Mouse (Mus musculus) forebrain, embryonic 15.5 days (tissue): Measurements from ENCODE around the gene Gm10271. TPM values are rescaled to one million over a fixed set of nuclear protein-coding genes. Genes with fewer than 3 reads are reported as not detected.

Experiments used
- ATAC-seq: fragments of 200-750 bp; cut with Nextera tagmentation; replicated peaks from 2 replicates; pipeline ENCODE4 v1.8.0; 2017; ENCODE audit warnings: mild to moderate bottlenecking, moderate TSS enrichment, moderate library complexity
- H3K27ac ChIP-seq: fragments of 300-500 bp; sonication (generic); replicated peaks from 2 replicates; pipeline ENCODE4 v1.5.1; 2015; ENCODE audit warnings: mild to moderate bottlenecking, inconsistent platforms
- H3K27me3 ChIP-seq: fragments of 300-500 bp; sonication (generic); 2 replicates; pipeline ENCODE4 v1.6.1; 2015; ENCODE audit warnings: inconsistent platforms
- H3K36me3 ChIP-seq: fragments of 300-500 bp; sonication (generic); 2 replicates; pipeline ENCODE4 v1.6.1; 2015; ENCODE audit warnings: mild to moderate bottlenecking, inconsistent platforms
- H3K4me1 ChIP-seq: fragments of 300-500 bp; sonication (generic); 2 replicates; pipeline ENCODE4 v1.6.1; 2015; ENCODE audit warnings: inconsistent platforms
- H3K4me2 ChIP-seq: fragments of 300-500 bp; sonication (generic); replicated peaks from 2 replicates; pipeline ENCODE4 v1.6.1; 2015; ENCODE audit warnings: mild to moderate bottlenecking, inconsistent platforms
- H3K4me3 ChIP-seq: fragments of 300-500 bp; sonication (generic); 2 replicates; pipeline ENCODE4 v1.5.1; 2015; ENCODE audit warnings: mild to moderate bottlenecking, inconsistent platforms
- H3K9ac ChIP-seq: fragments of 300-500 bp; sonication (generic); replicated peaks from 2 replicates; pipeline ENCODE4 v1.6.1; 2015; ENCODE audit warnings: mild to moderate bottlenecking, inconsistent platforms
- H3K9me3 ChIP-seq: fragments of 300-500 bp; sonication (generic); 2 replicates; pipeline ENCODE4 v1.6.1; 2016; ENCODE audit warnings: inconsistent platforms
- WGBS: fragments of 180-500 bp; shearing (Covaris S2); methylation state at CpG from one replicate; pipeline ENCODE4 v1.1.7; 2015; ENCODE audit warnings: mixed read lengths; 5-methylcytosine and 5-hydroxymethylcytosine counted together
- polyA plus RNA-seq: library from polyadenylated mRNA; unstranded; fragments of >200 nt; fragmentation: Nextera tagmentation; extraction: Ambion mirVana; gene quantifications from 2 replicates; pipeline ENCODE4 v1.2.1, GENCODE M21; 2015

Gene Gm10271
- polyA plus RNA-seq, 1 experiment from 2014 or later = not detected

- H3K4me2 ChIP-seq = no peak overlapping the region
- no peaks in the 10 kb centered on the region for H3K9me3 ChIP-seq
- no peak for ATAC-seq
- WGBS = 83% methylated on average over 4 of the region's 4 CpGs
- H3K36me3 ChIP-seq = no peaks in the 10 kb centered on the region
- H3K4me3 ChIP-seq = no peak overlapping the region
- no peak overlapping the region for H3K9ac ChIP-seq
- no peak overlapping the region for H3K27ac ChIP-seq
- no peaks in the 10 kb centered on the region for H3K27me3 ChIP-seq
- H3K4me1 ChIP-seq = no peaks in the 10 kb centered on the region
These were observed 3.7 kb downstream of the Gm10271 start for GRCm38 (mm10) chr10:116968741-116969140.

- no peaks in the 10 kb centered on the region for H3K9me3 ChIP-seq
- H3K4me3 ChIP-seq = no peak overlapping the region
- WGBS = 81% methylated on average over 6 of the region's 6 CpGs
- ATAC-seq = no peak
- H3K4me1 ChIP-seq = no peaks in the 10 kb centered on the region
- no peaks in the 10 kb centered on the region for H3K36me3 ChIP-seq
- H3K9ac ChIP-seq = no peak overlapping the region
- no peak overlapping the region for H3K27ac ChIP-seq
- no peak overlapping the region for H3K4me2 ChIP-seq
- H3K27me3 ChIP-seq = no peaks in the 10 kb centered on the region
These were observed 6.3 kb downstream of the Gm10271 start for GRCm38 (mm10) chr10:116966065-116966464.

GRCm38 (mm10) chr10:116965297-116965696, 7.1 kb downstream of the Gm10271 start:
- Histone ChIP-seq H3K4me1 (no peaks in the 10 kb centered on the region), H3K4me3 (no peak overlapping the region), H3K9me3 (no peaks in the 10 kb centered on the region), H3K36me3 (no peaks in the 10 kb centered on the region), H3K27ac (no peak overlapping the region), H3K9ac (no peak overlapping the region), H3K27me3 (no peaks in the 10 kb centered on the region), H3K4me2 (no peak overlapping the region)
- 83% methylated on average over 5 of the region's 5 CpGs for WGBS
- no peak for ATAC-seq

GRCm38 (mm10) chr10:116964571-116964970, 7.8 kb downstream of the Gm10271 start:
- Histone ChIP-seq H3K9me3 (no peaks in the 10 kb centered on the region), H3K4me2 (no peak overlapping the region), H3K4me1 (no peaks in the 10 kb centered on the region), H3K27ac (no peak overlapping the region), H3K27me3 (no peaks in the 10 kb centered on the region), H3K9ac (no peak overlapping the region), H3K4me3 (no peak overlapping the region), H3K36me3 (no peaks in the 10 kb centered on the region)
- no peak for ATAC-seq
- 86% methylated on average over 4 of the region's 4 CpGs for WGBS

- 85% methylated on average over 11 of the region's 11 CpGs for WGBS
- Histone ChIP-seq H3K4me1 (no peaks in the 10 kb centered on the region), H3K4me3 (no peak overlapping the region), H3K9ac (no peak overlapping the region), H3K4me2 (no peak overlapping the region), H3K9me3 (no peaks in the 10 kb centered on the region), H3K27ac (no peak overlapping the region), H3K27me3 (no peaks in the 10 kb centered on the region), H3K36me3 (no peaks in the 10 kb centered on the region)
- no peak for ATAC-seq
These were observed 8.3 kb downstream of the Gm10271 start for GRCm38 (mm10) chr10:116964084-116964483.

- no peaks in the 10 kb centered on the region for H3K27me3 ChIP-seq
- H3K36me3 ChIP-seq = no peaks in the 10 kb centered on the region
- H3K9ac ChIP-seq = no peak overlapping the region
- ATAC-seq = no peak
- no peak overlapping the region for H3K27ac ChIP-seq
- no peak overlapping the region for H3K4me3 ChIP-seq
- no peak overlapping the region for H3K4me2 ChIP-seq
- no peaks in the 10 kb centered on the region for H3K9me3 ChIP-seq
- 60% methylated on average over 17 of the region's 17 CpGs for WGBS
- H3K4me1 ChIP-seq = no peaks in the 10 kb centered on the region
These were observed 9.6 kb downstream of the Gm10271 start for GRCm38 (mm10) chr10:116962803-116963202.

GRCm38 (mm10) chr10:116962152-116962551, 10.3 kb downstream of the Gm10271 start:
- Histone ChIP-seq H3K9me3 (no peaks in the 10 kb centered on the region), H3K4me2 (no peak overlapping the region), H3K27me3 (no peaks in the 10 kb centered on the region), H3K4me3 (no peak overlapping the region), H3K36me3 (no peaks in the 10 kb centered on the region), H3K27ac (no peak overlapping the region), H3K9ac (no peak overlapping the region), H3K4me1 (no peaks in the 10 kb centered on the region)
- WGBS = 84% methylated on average over 14 of the region's 14 CpGs
- ATAC-seq = no peak

- H3K9ac ChIP-seq = no peak overlapping the region
- no peaks in the 10 kb centered on the region for H3K9me3 ChIP-seq
- no peaks in the 10 kb centered on the region for H3K27me3 ChIP-seq
- no peak overlapping the region for H3K4me3 ChIP-seq
- no peak for ATAC-seq
- H3K36me3 ChIP-seq = no peaks in the 10 kb centered on the region
- H3K4me2 ChIP-seq = no peak overlapping the region
- H3K4me1 ChIP-seq = no peaks in the 10 kb centered on the region
- H3K27ac ChIP-seq = no peak overlapping the region
- WGBS = 58% methylated on average over 5 of the region's 5 CpGs
These were observed 14.4 kb downstream of the Gm10271 start for GRCm38 (mm10) chr10:116957867-116958551.

- H3K4me2 ChIP-seq = no peak overlapping the region
- no peak overlapping the region for H3K4me3 ChIP-seq
- no peak overlapping the region for H3K27ac ChIP-seq
- no peaks in the 10 kb centered on the region for H3K4me1 ChIP-seq
- H3K36me3 ChIP-seq = no peaks in the 10 kb centered on the region
- no peaks in the 10 kb centered on the region for H3K27me3 ChIP-seq
- ATAC-seq = no peak
- no peak overlapping the region for H3K9ac ChIP-seq
- no peaks in the 10 kb centered on the region for H3K9me3 ChIP-seq
- WGBS = 90% methylated on average over 11 of the region's 11 CpGs
These were observed 15.8 kb downstream of the Gm10271 start for GRCm38 (mm10) chr10:116956483-116957158.

GRCm38 (mm10) chr10:116955191-116955590, 17.2 kb downstream of the Gm10271 start:
- Histone ChIP-seq H3K9me3 (no peaks in the 10 kb centered on the region), H3K4me3 (no peak overlapping the region), H3K36me3 (no peaks in the 10 kb centered on the region), H3K27me3 (no peaks in the 10 kb centered on the region), H3K4me2 (no peak overlapping the region), H3K9ac (no peak overlapping the region), H3K4me1 (0 out of 2 replicates have a peak, but pooled peaks cover 2% of the 10 kb centered on the region), H3K27ac (no peak overlapping the region)
- WGBS = 97% methylated on average over 6 of the region's 6 CpGs
- no peak for ATAC-seq

GRCm38 (mm10) chr10:116950886-116951285, 21.5 kb downstream of the Gm10271 start:
- ATAC-seq = no peak
- WGBS = 29% methylated on average over 5 of the region's 5 CpGs
- H3K27me3 ChIP-seq = no peaks in the 10 kb centered on the region
- no peaks in the 10 kb centered on the region for H3K36me3 ChIP-seq
- no peak overlapping the region for H3K9ac ChIP-seq
- peak overlapping the region; percentile 41 for H3K4me2 ChIP-seq
- H3K27ac ChIP-seq = no peak overlapping the region
- peak overlapping the region; percentile 83 for H3K4me3 ChIP-seq
- H3K4me1 ChIP-seq = peaks cover 18% of the 10 kb centered on the region
- no peaks in the 10 kb centered on the region for H3K9me3 ChIP-seq

GRCm38 (mm10) chr10:116950009-116950769, 22.2 kb downstream of the Gm10271 start, which contains the start of gene Rab3ip:
Rab3ip (minus strand) TSS chr10:116950769.
- H3K4me3 ChIP-seq = peak within 1 kb of the TSS; percentile 83
- under 1% methylated on average over 66 of the region's 103 CpGs for WGBS
- H3K27me3 ChIP-seq = no peaks in the 10 kb centered on the region
- ATAC-seq = peak; percentile 95
- H3K36me3 ChIP-seq = no peaks in the 10 kb centered on the region
- H3K4me2 ChIP-seq = peak within 1 kb of the TSS; percentile 56
- peak within 1 kb of the TSS; percentile 80 for H3K9ac ChIP-seq
- no peaks in the 10 kb centered on the region for H3K9me3 ChIP-seq
- peak within 1 kb of the TSS; percentile 92 for H3K27ac ChIP-seq
- H3K4me1 ChIP-seq = peaks cover 18% of the 10 kb centered on the region
